In genomic region chr11:85989940-85990493, GRCm38 (mm10) we compare ENCODE assay signal across 8 mouse cellular contexts.
DNase-seq lines count a peak whose midpoint lies in the region; ATAC-seq and TF ChIP-seq lines count a peak whose summit lies in the region.

No protein-coding gene starts in this region.

- TF ChIP-seq POLR2A in cerebellum, adult 2 months (IDR thresholded peaks at IDR 0.05; ENCODE audit: borderline replicate concordance, insufficient read depth, low read length) = no peak

- no peaks in the 10 kb centered on the region for H3K36me3 ChIP-seq in heart, embryonic 13.5 days
- H3K36me3 ChIP-seq in midbrain, embryonic 12.5 days = no peaks in the 10 kb centered on the region

- no peaks in the 10 kb centered on the region for H3K4me1 ChIP-seq in cerebellum, adult 2 months (ENCODE audit: control insufficient read depth, insufficient read depth, low read length)
- H3K4me1 ChIP-seq in heart, embryonic 13.5 days = peaks cover 10% of the 10 kb centered on the region; the same call in 1 of the 2 replicates
- peaks cover 14% of the 10 kb centered on the region; the same call in 1 of the 2 replicates for H3K4me1 ChIP-seq in midbrain, embryonic 12.5 days

- H3K9me3 ChIP-seq in heart, embryonic 13.5 days = no peaks in the 10 kb centered on the region
- no peaks in the 10 kb centered on the region for H3K9me3 ChIP-seq in midbrain, embryonic 12.5 days

- H3K27me3 ChIP-seq in cerebellum, adult 2 months (ENCODE audit: control insufficient read depth, insufficient read depth, low read length) = no peaks in the 10 kb centered on the region
- peaks cover 44% of the 10 kb centered on the region for H3K27me3 ChIP-seq in heart, embryonic 13.5 days (replicated peaks)
- peaks cover 19% of the 10 kb centered on the region for H3K27me3 ChIP-seq in midbrain, embryonic 12.5 days

- 36% methylated on average over 12 of the region's 12 CpGs for WGBS in cerebellum, adult 2 months
- WGBS in heart, embryonic 13.5 days = 16% methylated on average over 12 of the region's 12 CpGs
- 9% methylated on average over 11 of the region's 12 CpGs for WGBS in midbrain, embryonic 12.5 days

- peak; percentile 29 to 44 for DNase-seq in cerebellum, postnatal 14 days
- DNase-seq in cerebellum, adult 2 months = no peak
- peak; percentile 66 for DNase-seq in ZHBTc4 (ENCODE audit: low read depth, low spot score)
- peak; percentile 51 to 70 for DNase-seq in kidney, postnatal 4 days
- peak; percentile 39 for DNase-seq in thymus, postnatal 4 days
- DNase-seq in layer of hippocampus, adult 9-10 months (ENCODE audit: low spot score) = no peak

- no peak overlapping the region for H3K4me3 ChIP-seq in cerebellum, adult 2 months (replicated peaks; ENCODE audit: insufficient read depth, low read depth, low read length)
- peak overlapping the region; percentile 46 for H3K4me3 ChIP-seq in heart, embryonic 13.5 days
- H3K4me3 ChIP-seq in midbrain, embryonic 12.5 days = peak overlapping the region; percentile 19

- H3K9ac ChIP-seq in heart, embryonic 13.5 days = peak overlapping the region; percentile 62; the same call in 1 of the 2 replicates
- 0 out of 2 replicates have a peak overlapping the region, but pooled peaks have one; percentile 25 for H3K9ac ChIP-seq in midbrain, embryonic 12.5 days (replicated peaks)

- no peak for ATAC-seq in heart, embryonic 13.5 days (ENCODE audit: extremely low read depth, insufficient number of reproducible peaks, low FRiP score, low TSS enrichment)
- 0 out of 2 replicates have a peak, but pooled peaks have one; percentile 9 for ATAC-seq in midbrain, embryonic 12.5 days (ENCODE audit: low FRiP score, low read depth)

- peak overlapping the region; percentile 68 for H3K4me2 ChIP-seq in heart, embryonic 13.5 days
- H3K4me2 ChIP-seq in midbrain, embryonic 12.5 days (replicated peaks) = peak overlapping the region; percentile 46

- H3K27ac ChIP-seq in cerebellum, adult 2 months (ENCODE audit: insufficient read depth, low read length) = no peak overlapping the region
- no peak overlapping the region for H3K27ac ChIP-seq in heart, embryonic 13.5 days (replicated peaks)
- H3K27ac ChIP-seq in midbrain, embryonic 12.5 days (replicated peaks) = no peak overlapping the region

- TF ChIP-seq CTCF in cerebellum, adult 2 months (IDR thresholded peaks at IDR 0.05; ENCODE audit: borderline replicate concordance, insufficient read depth, low read depth, low read length) = no peak

Comparison
In these comparisons a context has a peak if more than half of its experiments do, and no peak if none do; other contexts are left out.
1. DNase-seq: peak in cerebellum, postnatal 14 days (2 of 2), ZHBTc4 (single experiment), kidney, postnatal 4 days (2 of 2) and thymus, postnatal 4 days (single experiment); none in cerebellum, adult 2 months (0 of 2) and layer of hippocampus, adult 9-10 months (single experiment).